Mouse (Mus musculus): ENCODE data around the gene Adgre5. TPM values are rescaled to one million over a fixed set of nuclear protein-coding genes. Genes with fewer than 3 reads are reported as not detected.

The Adgre5 gene
- polyA plus RNA-seq (2015; fragmentation: Nextera tagmentation; extraction: Ambion mirVana), result 31.9 and 35.4 TPM in 2 replicates

DNA sequence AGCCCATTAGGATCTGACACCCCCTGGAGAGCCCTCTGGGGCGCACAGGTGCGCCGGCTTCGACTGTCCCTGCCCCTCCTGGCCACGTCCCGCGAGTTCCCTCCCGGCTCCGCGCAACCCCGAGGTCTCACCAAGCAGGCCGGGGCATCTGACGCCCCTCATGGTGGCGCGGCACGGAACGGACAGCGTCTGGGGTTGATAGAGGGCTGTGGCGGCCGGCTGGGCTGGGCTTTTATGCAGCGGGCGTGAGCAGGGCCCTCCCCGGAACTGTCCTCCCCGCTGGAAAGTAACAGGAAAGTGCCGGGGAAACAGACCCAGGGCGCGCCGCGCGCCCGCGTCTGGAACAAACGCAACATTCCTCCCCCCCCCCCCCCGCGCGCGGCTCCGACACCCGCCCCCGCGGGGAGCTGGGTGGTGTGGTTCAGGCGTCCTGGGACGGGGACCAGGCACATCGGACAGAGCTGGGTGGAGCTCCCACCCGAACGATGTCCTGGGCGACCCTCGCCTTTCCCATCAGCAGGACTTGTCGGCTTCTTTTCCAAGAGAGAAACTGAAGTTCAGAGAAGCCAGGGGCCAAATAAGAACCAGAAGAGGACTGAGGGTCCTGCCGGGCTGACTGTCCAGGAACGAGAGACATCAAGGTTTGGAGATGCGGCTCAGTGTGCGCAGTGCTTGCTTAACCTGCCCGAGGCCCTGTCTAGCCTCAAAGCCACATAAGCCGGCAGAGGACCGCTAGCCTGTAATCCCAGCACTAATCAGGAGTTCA is at the start of gene Adgre5:
TSS of gene Adgre5 (minus strand) at position 351 of the 766 bp plus-strand sequence.
- H3K9ac ChIP-seq, result peak within 1 kb of the TSS; percentile 66
- peak; percentile 67 for ATAC-seq (replicated peaks; ENCODE audit: low FRiP score)
- peak within 1 kb of the TSS; percentile 60 for H3K4me3 ChIP-seq (replicated peaks)
- H3K4me1 ChIP-seq, result peaks cover 53% of the 10 kb centered on the region
- H3K9me3 ChIP-seq (replicated peaks), result no peaks in the 10 kb centered on the region
- H3K36me3 ChIP-seq, result no peaks in the 10 kb centered on the region
- 2% methylated on average over 40 of the region's 56 CpGs for WGBS
- H3K4me2 ChIP-seq, result peak within 1 kb of the TSS; percentile 89
- H3K27ac ChIP-seq, result peak within 1 kb of the TSS; percentile 76
- peaks cover 10% of the 10 kb centered on the region; the same call in 1 of the 2 replicates for H3K27me3 ChIP-seq

DNA sequence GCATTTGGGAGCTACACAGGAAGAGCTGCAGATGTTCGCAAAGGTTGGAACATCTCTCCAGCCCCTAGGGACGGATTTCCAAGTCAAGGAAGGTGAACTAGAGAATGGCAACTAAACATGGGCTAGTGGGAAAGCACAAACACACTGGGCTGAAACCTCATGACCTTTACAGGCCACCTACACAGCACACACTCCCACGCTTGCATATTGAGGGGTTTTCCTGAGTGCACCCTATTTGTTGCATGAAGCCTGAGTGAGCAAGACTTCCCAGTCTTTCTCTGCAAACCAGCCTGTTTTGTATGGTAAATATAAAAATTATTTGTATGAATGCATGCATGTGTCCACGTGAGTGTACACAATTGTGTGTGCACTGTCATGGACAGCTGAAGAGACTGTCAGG is 48.7 kb upstream of the Adgre5 start:
- no peak overlapping the region for H3K9ac ChIP-seq
- H3K27ac ChIP-seq, result no peak overlapping the region
- 74% methylated on average over 4 of the region's 4 CpGs for WGBS
- no peaks in the 10 kb centered on the region for H3K36me3 ChIP-seq
- H3K27me3 ChIP-seq, result peaks cover 5% of the 10 kb centered on the region; the same call in 1 of the 2 replicates
- no peaks in the 10 kb centered on the region for H3K4me1 ChIP-seq
- H3K4me3 ChIP-seq (replicated peaks), result no peak overlapping the region
- no peaks in the 10 kb centered on the region for H3K9me3 ChIP-seq (replicated peaks)
- no peak overlapping the region for H3K4me2 ChIP-seq
- ATAC-seq (replicated peaks; ENCODE audit: low FRiP score), result no peak

DNA sequence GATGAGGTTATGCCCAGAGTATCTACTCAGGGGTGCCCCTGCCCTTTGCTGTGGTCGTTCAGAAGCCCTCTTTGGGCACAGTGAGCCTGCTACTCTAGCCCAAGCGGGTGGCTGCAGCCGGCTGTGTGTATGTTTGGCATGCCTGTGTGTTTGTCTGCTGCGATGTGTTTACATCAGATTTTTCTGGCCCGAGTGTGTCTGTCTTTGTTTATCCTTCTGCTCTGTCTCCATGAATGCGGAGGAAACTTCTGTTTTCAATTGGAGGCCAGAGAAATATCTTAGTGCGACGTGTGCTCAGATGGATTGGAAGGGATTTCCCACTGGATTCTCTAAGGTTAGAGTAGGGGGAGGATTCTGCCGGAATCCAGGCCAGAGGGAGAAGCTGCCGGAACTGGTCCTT is 43.9 kb upstream of the Adgre5 start:
- H3K27me3 ChIP-seq, result no peaks in the 10 kb centered on the region; the same call in 1 of the 2 replicates
- ATAC-seq (replicated peaks; ENCODE audit: low FRiP score), result no peak
- H3K9me3 ChIP-seq (replicated peaks), result no peaks in the 10 kb centered on the region
- H3K4me2 ChIP-seq, result no peak overlapping the region
- H3K4me1 ChIP-seq, result peaks cover 10% of the 10 kb centered on the region; the same call in 1 of the 2 replicates
- 74% methylated on average over 10 of the region's 10 CpGs for WGBS
- no peak overlapping the region for H3K9ac ChIP-seq
- H3K36me3 ChIP-seq, result no peaks in the 10 kb centered on the region
- no peak overlapping the region for H3K4me3 ChIP-seq (replicated peaks)
- H3K27ac ChIP-seq, result no peak overlapping the region

DNA sequence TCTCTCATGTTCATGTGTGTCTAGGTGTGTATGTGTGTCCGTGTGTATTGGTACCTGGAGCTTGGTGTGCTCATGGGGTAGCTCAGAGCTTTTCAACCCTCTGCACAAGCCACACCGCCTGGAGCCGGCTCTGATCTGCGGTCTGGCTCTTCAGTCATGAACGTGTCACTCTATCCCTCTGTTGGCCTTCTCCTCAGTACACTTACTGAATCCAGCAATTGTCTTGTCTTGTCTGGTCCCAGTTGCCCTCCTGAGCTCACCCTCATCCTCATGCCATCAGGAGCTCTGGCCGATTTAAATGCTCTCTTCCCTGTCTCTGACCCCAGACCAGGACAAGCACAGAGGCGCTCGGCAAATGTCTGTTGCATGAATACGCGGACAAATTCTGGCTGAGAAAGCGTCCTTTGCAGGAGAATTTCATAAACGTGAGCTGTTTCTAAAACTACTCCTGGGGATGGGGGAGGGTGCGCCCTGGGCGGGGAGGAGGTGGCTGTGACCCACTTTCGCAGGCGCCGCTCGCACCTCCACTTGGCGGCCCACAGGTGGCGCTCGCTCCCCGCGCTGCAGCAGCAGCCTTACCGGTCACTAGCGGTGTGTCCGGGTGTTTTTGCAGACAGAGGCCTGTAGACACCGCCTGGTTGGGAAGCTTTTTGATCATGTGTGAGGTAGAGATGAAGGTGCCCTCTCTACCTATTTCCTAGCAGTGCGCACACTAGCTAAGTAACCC is 41.9 kb upstream of the Adgre5 start:
- Histone ChIP-seq H3K4me2 (peak overlapping the region; percentile 51), H3K36me3 (no peaks in the 10 kb centered on the region), H3K9me3 (replicated peaks) (no peaks in the 10 kb centered on the region), H3K4me3 (replicated peaks) (no peak overlapping the region), H3K4me1 (peaks cover 15% of the 10 kb centered on the region; the same call in 1 of the 2 replicates), H3K27ac (no peak overlapping the region), H3K9ac (no peak overlapping the region), H3K27me3 (no peaks in the 10 kb centered on the region; the same call in 1 of the 2 replicates)
- WGBS, result 15% methylated on average over 28 of the region's 28 CpGs
- peak; percentile 68 for ATAC-seq (replicated peaks; ENCODE audit: low FRiP score)

DNA sequence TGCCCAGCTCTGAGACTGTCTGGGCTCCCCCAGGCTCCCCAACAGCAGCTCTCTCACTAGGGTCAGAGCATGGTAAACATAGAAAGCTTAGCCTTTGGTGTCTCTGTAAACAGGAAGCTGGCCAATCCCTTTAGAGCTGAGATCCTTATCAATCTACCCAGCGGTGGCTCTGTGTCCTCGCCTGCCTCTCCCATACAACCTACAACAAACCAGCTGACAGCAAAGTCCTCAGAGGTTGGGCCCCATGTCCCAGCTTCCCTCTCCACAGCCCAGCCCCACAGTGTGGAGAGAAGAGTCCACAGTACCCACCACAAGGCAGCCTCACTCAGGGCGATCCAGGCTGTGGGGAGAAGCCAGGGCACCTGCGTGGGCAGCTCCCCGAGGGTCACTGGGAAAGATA is 38.5 kb upstream of the Adgre5 start:
- WGBS, result 43% methylated on average over 5 of the region's 5 CpGs
- Histone ChIP-seq H3K4me2 (no peak overlapping the region), H3K9ac (no peak overlapping the region), H3K9me3 (replicated peaks) (no peaks in the 10 kb centered on the region), H3K27me3 (no peaks in the 10 kb centered on the region; the same call in 1 of the 2 replicates), H3K27ac (no peak overlapping the region), H3K36me3 (no peaks in the 10 kb centered on the region), H3K4me3 (replicated peaks) (no peak overlapping the region), H3K4me1 (peaks cover 17% of the 10 kb centered on the region; the same call in 1 of the 2 replicates)
- ATAC-seq (replicated peaks; ENCODE audit: low FRiP score), result no peak

DNA sequence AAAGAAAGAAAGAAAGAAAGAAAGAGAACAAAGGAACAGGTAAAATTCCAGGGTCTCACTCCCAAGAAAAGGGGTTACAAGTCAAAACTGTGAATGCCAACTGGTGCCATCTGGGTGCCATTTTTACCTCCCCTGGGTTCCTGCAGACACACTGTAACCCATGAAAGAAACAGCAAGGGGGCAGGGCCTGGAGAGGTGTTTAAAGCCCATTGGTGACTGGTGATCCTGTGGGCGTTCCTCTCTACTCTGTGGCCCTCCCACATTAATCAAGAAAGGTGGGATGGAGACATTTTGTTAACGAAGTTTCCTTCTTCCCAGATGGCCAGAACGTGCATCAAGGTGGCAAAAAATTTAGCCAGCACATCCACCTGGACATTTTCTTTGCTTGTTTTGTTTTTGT is 36.9 kb upstream of the Adgre5 start:
- Histone ChIP-seq H3K27me3 (no peaks in the 10 kb centered on the region; the same call in 1 of the 2 replicates), H3K27ac (no peak overlapping the region), H3K9ac (no peak overlapping the region), H3K36me3 (no peaks in the 10 kb centered on the region), H3K4me2 (no peak overlapping the region), H3K4me3 (replicated peaks) (no peak overlapping the region), H3K9me3 (replicated peaks) (no peaks in the 10 kb centered on the region), H3K4me1 (peaks cover 24% of the 10 kb centered on the region)
- no peak for ATAC-seq (replicated peaks; ENCODE audit: low FRiP score)
- WGBS, result 73% methylated on average over 3 of the region's 3 CpGs

DNA sequence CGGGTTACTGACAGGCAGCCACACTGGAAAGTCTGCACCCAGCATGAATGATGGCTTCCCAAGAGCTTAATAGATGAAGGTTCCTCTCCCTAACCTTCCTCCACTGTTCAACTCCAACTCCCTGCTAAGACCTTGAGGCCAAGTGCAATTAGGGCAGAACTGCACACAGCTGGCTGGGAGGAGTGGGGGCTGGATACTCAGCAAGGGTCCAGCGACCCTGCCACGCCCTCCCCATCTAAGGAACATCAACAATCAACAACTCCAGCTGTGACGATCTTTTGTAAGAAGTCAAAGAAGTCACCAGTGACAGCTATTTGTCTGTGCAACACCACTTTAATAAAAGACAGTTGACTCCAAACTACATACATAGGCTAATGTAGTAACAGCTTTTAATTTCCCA is 35.5 kb upstream of the Adgre5 start:
- no peaks in the 10 kb centered on the region for H3K9me3 ChIP-seq (replicated peaks)
- no peak for ATAC-seq (replicated peaks; ENCODE audit: low FRiP score)
- no peak overlapping the region for H3K27ac ChIP-seq
- no peak overlapping the region for H3K4me2 ChIP-seq
- WGBS, result 31% methylated on average over 4 of the region's 4 CpGs
- H3K9ac ChIP-seq, result no peak overlapping the region
- no peaks in the 10 kb centered on the region for H3K27me3 ChIP-seq
- H3K4me3 ChIP-seq (replicated peaks), result no peak overlapping the region
- H3K36me3 ChIP-seq, result no peaks in the 10 kb centered on the region
- H3K4me1 ChIP-seq, result peaks cover 29% of the 10 kb centered on the region

DNA sequence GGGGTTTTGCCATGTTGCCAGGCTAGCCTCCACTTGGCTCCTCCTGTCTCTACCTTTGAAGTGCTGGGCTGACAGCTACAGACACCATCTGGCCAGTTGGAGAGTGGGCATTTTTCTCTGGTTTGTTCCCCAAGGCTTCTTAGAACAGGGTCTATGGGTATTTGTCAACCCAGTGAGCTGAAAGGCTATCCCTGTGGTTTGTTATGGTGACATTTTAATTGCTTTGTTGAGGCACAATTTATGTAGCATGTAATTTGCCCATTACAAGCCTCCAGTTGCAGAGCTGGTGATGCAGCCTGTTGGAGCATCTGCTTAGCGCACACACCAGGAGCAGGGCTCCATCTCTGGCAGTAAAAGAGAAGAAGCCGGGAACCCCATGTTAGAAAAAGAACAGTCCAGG is 33.1 kb upstream of the Adgre5 start:
- H3K27me3 ChIP-seq, result no peaks in the 10 kb centered on the region
- H3K36me3 ChIP-seq, result no peaks in the 10 kb centered on the region
- H3K4me2 ChIP-seq, result no peak overlapping the region
- WGBS, result 43% methylated on average over 2 of the region's 2 CpGs
- peaks cover 24% of the 10 kb centered on the region for H3K4me1 ChIP-seq
- peak; percentile 75 for ATAC-seq (replicated peaks; ENCODE audit: low FRiP score)
- H3K4me3 ChIP-seq (replicated peaks), result no peak overlapping the region
- H3K9me3 ChIP-seq (replicated peaks), result no peaks in the 10 kb centered on the region
- H3K9ac ChIP-seq, result no peak overlapping the region
- no peak overlapping the region for H3K27ac ChIP-seq

DNA sequence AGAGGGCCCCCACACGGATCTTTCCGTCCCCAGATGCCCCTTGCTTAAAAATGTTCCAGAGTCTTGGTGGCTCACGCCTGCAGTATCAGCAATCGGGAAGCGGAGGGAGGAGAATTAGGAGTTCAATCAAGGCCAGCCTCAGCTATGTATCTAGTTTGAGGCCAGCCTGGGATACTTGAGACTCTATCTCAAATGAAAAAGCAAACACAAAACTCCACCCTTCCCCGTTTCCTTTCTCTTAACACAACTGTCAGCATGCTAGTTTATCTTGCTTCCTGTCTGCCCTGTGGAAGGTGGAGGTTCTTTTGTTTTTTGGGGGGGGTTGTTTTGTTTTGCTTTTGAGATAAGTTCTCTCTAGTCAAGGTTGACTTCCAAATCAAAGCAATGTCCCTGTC is 32.3 kb upstream of the Adgre5 start:
- Histone ChIP-seq H3K4me3 (replicated peaks) (peak overlapping the region; percentile 44), H3K9me3 (replicated peaks) (no peaks in the 10 kb centered on the region), H3K27me3 (no peaks in the 10 kb centered on the region), H3K27ac (peak overlapping the region; percentile 27; the same call in 1 of the 2 replicates), H3K4me2 (peak overlapping the region; percentile 79), H3K4me1 (peaks cover 24% of the 10 kb centered on the region), H3K9ac (peak overlapping the region; percentile 26; the same call in 1 of the 2 replicates), H3K36me3 (no peaks in the 10 kb centered on the region)
- 32% methylated on average over 6 of the region's 6 CpGs for WGBS
- no peak for ATAC-seq (replicated peaks; ENCODE audit: low FRiP score)

DNA sequence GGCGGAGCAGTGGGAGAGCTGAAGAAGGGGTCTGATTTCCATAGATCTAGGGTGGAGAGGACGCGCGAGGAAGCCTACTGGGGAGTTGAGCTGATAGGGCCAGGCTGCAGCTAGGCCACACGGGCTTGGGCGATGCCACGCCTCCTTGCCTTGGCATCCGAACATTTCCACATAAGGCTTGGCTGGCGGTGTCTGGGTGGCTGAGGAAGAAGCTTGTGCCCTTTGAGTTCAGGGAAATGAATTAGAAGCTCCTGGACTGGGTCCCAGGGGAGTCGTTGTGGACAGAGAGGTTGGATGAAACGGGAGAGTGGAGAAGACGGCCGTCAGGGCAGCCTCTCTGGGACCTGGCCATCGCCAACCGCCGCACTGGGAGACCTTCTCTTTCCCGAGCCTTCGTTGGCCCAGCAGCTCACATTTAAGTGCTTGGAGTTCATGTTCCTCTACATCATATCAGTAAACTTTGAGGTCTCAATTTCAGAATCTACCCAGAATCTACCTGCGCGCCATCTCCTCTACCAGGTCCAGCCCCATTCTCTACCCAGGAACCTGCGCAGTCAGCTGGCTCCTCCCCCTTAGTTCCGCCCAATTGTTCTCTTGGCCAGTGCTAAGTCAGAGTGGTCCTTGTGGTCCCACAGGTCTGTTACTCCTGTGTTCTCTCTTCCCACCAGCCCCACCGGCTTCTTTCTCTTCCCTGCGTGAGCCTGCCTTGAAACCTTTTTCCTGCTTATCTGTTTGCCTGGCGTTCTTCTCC is 31.8 kb upstream of the Adgre5 start:
- H3K27ac ChIP-seq, result peak overlapping the region; percentile 29; the same call in 1 of the 2 replicates
- peak overlapping the region; percentile 44 for H3K4me3 ChIP-seq (replicated peaks)
- no peaks in the 10 kb centered on the region for H3K36me3 ChIP-seq
- no peaks in the 10 kb centered on the region for H3K9me3 ChIP-seq (replicated peaks)
- WGBS, result 6% methylated on average over 25 of the region's 25 CpGs
- H3K4me1 ChIP-seq, result peaks cover 24% of the 10 kb centered on the region
- H3K9ac ChIP-seq, result peak overlapping the region; percentile 26; the same call in 1 of the 2 replicates
- no peaks in the 10 kb centered on the region for H3K27me3 ChIP-seq
- ATAC-seq (replicated peaks; ENCODE audit: low FRiP score), result peak; percentile 65; the same call in 1 of the 2 replicates
- H3K4me2 ChIP-seq, result peak overlapping the region; percentile 79

DNA sequence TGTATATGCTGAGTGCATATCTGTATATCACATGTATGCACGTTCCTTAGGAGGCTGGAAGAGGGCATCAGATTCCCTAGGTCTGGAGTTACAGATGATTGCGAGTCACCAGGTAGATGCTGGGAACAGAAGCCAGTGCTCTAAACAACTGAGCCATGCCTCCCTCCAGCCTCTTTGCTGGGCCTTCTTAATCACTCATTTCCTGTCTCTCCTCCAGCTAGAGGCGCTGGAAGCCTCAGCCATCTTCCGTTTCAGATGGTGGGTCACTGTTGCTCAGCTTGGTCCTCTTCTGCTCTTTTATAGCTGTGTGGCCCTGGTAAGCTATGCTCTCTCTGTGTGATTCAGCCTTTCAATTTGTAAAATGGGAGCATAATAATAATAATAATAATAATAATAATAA is 30.7 kb upstream of the Adgre5 start:
- no peak overlapping the region for H3K4me2 ChIP-seq
- H3K9me3 ChIP-seq (replicated peaks), result no peaks in the 10 kb centered on the region
- 44% methylated on average over 4 of the region's 4 CpGs for WGBS
- H3K27me3 ChIP-seq, result no peaks in the 10 kb centered on the region
- peaks cover 24% of the 10 kb centered on the region for H3K4me1 ChIP-seq
- no peak for ATAC-seq (replicated peaks; ENCODE audit: low FRiP score)
- H3K9ac ChIP-seq, result no peak overlapping the region
- no peak overlapping the region for H3K4me3 ChIP-seq (replicated peaks)
- H3K27ac ChIP-seq, result no peak overlapping the region
- no peaks in the 10 kb centered on the region for H3K36me3 ChIP-seq
